Mouse (Mus musculus) ES-Bruce4 (cell line): ENCODE data around the gene C1qtnf6. TPM values are rescaled to one million over a fixed set of nuclear protein-coding genes. Genes with fewer than 3 reads are reported as not detected.

ENCODE experiments used
- H3K27ac ChIP-seq: 2 replicates; pipeline ENCODE4 v1.5.1; 2012; ENCODE audit warnings: low read length, inconsistent platforms; ENCODE audit not compliant: insufficient read depth
- H3K27me3 ChIP-seq: 2 replicates; pipeline ENCODE4 v1.6.1; 2012; ENCODE audit warnings: mild to moderate bottlenecking, low read length, inconsistent platforms; ENCODE audit not compliant: control insufficient read depth, poor library complexity, insufficient read depth, severe bottlenecking
- H3K36me3 ChIP-seq: 2 replicates; pipeline ENCODE4 v1.6.1; 2012; ENCODE audit warnings: inconsistent platforms, mild to moderate bottlenecking, low read length, moderate library complexity; ENCODE audit not compliant: control insufficient read depth, poor library complexity, insufficient read depth, severe bottlenecking
- H3K4me1 ChIP-seq: one replicate; pipeline ENCODE4 v1.8.1; 2011; ENCODE audit warnings: low read length; ENCODE audit not compliant: control insufficient read depth, insufficient read depth
- H3K4me3 ChIP-seq: 2 replicates; pipeline ENCODE4 v1.5.1; 2011; ENCODE audit warnings: low read depth, mild to moderate bottlenecking, low read length
- H3K9ac ChIP-seq: 2 replicates; pipeline ENCODE4 v1.6.1; 2012; ENCODE audit warnings: low read depth, mild to moderate bottlenecking, inconsistent platforms; ENCODE audit not compliant: poor library complexity, severe bottlenecking
- H3K9me3 ChIP-seq: replicated peaks from 2 replicates; pipeline ENCODE4 v1.6.1; 2012; ENCODE audit warnings: mild to moderate bottlenecking, low read length, inconsistent platforms; ENCODE audit not compliant: control insufficient read depth, poor library complexity, insufficient read depth, severe bottlenecking
- CTCF ChIP-seq: IDR thresholded peaks from one replicate; pipeline ENCODE4 v1.8.1; 2011; ENCODE audit warnings: low read depth, low read length
- EP300 ChIP-seq: IDR thresholded peaks from 2 replicates; pipeline ENCODE4 v1.6.1; 2011; ENCODE audit warnings: low read depth, low read length; ENCODE audit not compliant: insufficient read depth
- POLR2A ChIP-seq: IDR thresholded peaks from one replicate; pipeline ENCODE4 v1.8.1; 2011; ENCODE audit warnings: low read length; ENCODE audit not compliant: insufficient read depth
- polyA plus RNA-seq: library from polyadenylated mRNA; stranded (reverse); fragments of >200 nt; gene quantifications from 2 replicates; pipeline ENCODE4 v1.2.4, GENCODE M21; 2011; ENCODE audit warnings: low read depth; ENCODE audit not compliant: missing spikeins, insufficient read depth, insufficient read length

C1qtnf6 gene
- polyA plus RNA-seq, 1 experiment = 5.1 TPM

GRCm38 (mm10) chr15:78527973-78528372 lies 3.2 kb downstream of the C1qtnf6 start:
- TF ChIP-seq EP300 (no peak), POLR2A (no peak), CTCF (no peak)
- Histone ChIP-seq H3K36me3 (no peaks in the 10 kb centered on the region), H3K27ac (no peak overlapping the region), H3K4me3 (no peak overlapping the region), H3K4me1 (peaks cover 5% of the 10 kb centered on the region), H3K9me3 (no peaks in the 10 kb centered on the region), H3K9ac (no peak overlapping the region), H3K27me3 (no peaks in the 10 kb centered on the region)

- H3K27me3 ChIP-seq = no peaks in the 10 kb centered on the region
- H3K9ac ChIP-seq = no peak overlapping the region
- H3K27ac ChIP-seq = no peak overlapping the region
- no peaks in the 10 kb centered on the region for H3K36me3 ChIP-seq
- no peaks in the 10 kb centered on the region for H3K9me3 ChIP-seq
- H3K4me3 ChIP-seq = no peak overlapping the region
- TF ChIP-seq EP300 (no peak), CTCF (no peak), POLR2A (no peak)
- no peaks in the 10 kb centered on the region for H3K4me1 ChIP-seq
Observed at GRCm38 (mm10) chr15:78524163-78524562, 7.1 kb downstream of the C1qtnf6 start.

- no peak overlapping the region for H3K4me3 ChIP-seq
- H3K9ac ChIP-seq = no peak overlapping the region
- no peak overlapping the region for H3K27ac ChIP-seq
- H3K36me3 ChIP-seq = no peaks in the 10 kb centered on the region
- H3K4me1 ChIP-seq = no peaks in the 10 kb centered on the region
- no peak for TF ChIP-seq POLR2A
- TF ChIP-seq EP300 = no peak
- H3K27me3 ChIP-seq = no peaks in the 10 kb centered on the region
- no peaks in the 10 kb centered on the region for H3K9me3 ChIP-seq
Observed at GRCm38 (mm10) chr15:78521892-78522291, 9.3 kb downstream of the C1qtnf6 start.

- Histone ChIP-seq H3K4me3 (no peak overlapping the region), H3K4me1 (no peaks in the 10 kb centered on the region), H3K36me3 (no peaks in the 10 kb centered on the region), H3K9me3 (no peaks in the 10 kb centered on the region), H3K27me3 (no peaks in the 10 kb centered on the region), H3K27ac (no peak overlapping the region), H3K9ac (no peak overlapping the region)
- no peak for TF ChIP-seq POLR2A
Observed at GRCm38 (mm10) chr15:78521331-78521730, 9.9 kb downstream of the C1qtnf6 start.

GRCm38 (mm10) chr15:78520112-78520715 lies 11.0 kb downstream of the C1qtnf6 start:
- Histone ChIP-seq H3K4me1 (no peaks in the 10 kb centered on the region), H3K27me3 (no peaks in the 10 kb centered on the region), H3K9me3 (no peaks in the 10 kb centered on the region), H3K36me3 (no peaks in the 10 kb centered on the region), H3K4me3 (no peak overlapping the region), H3K9ac (no peak overlapping the region), H3K27ac (no peak overlapping the region)
- no peak for TF ChIP-seq EP300
- TF ChIP-seq POLR2A = no peak
- no peak for TF ChIP-seq CTCF

- no peak for TF ChIP-seq POLR2A
- no peak for TF ChIP-seq CTCF
- no peak for TF ChIP-seq EP300
- H3K36me3 ChIP-seq = no peaks in the 10 kb centered on the region
- no peaks in the 10 kb centered on the region for H3K27me3 ChIP-seq
- no peak overlapping the region for H3K27ac ChIP-seq
- H3K9ac ChIP-seq = no peak overlapping the region
- no peaks in the 10 kb centered on the region for H3K4me1 ChIP-seq
- no peaks in the 10 kb centered on the region for H3K9me3 ChIP-seq
- H3K4me3 ChIP-seq = no peak overlapping the region
Observed at GRCm38 (mm10) chr15:78518221-78518620, 13.0 kb downstream of the C1qtnf6 start.
